14 mouse cellular contexts compared by ENCODE assay signal in the genomic region with DNA sequence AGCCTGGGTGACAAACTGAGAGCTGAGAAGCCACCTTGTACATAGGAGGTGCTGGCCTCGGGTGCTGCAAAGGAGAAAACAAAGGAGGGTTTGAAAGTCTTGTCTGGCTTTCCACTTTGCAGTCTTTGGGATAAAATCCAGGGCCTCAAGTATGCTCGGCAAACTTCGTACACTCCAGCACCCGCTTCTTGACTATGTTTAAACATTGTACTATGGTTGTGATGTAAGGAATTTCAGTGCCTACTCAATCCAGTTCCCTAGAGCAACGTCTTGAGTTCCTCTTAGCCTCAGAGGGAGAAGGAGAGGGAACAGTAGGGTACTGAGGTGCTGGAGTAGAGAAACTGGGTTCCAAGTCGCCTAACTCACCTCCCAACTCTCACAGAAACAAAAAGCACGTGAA.
"Had no signal": no experiment of that assay in that cellular context is flagged by ENCODE, and none has a peak within 500 bp of the region (broad histone marks: within the 10 kb centered on the region; RNA-seq: fewer than 3 reads in every experiment).

No protein-coding gene starts in this region.

- H3K4me1 ChIP-seq: liver, embryonic 12.5 days; megakaryocyte, embryonic 14.5 days; midbrain, embryonic 13.5 days; midbrain, embryonic 15.5 days; neural tube, embryonic 12.5 days; stomach, embryonic 15.5 days had no signal

- H3K36me3 ChIP-seq: liver, embryonic 12.5 days; midbrain, embryonic 13.5 days; midbrain, embryonic 15.5 days; neural tube, embryonic 12.5 days; stomach, embryonic 15.5 days had no signal

- ATAC-seq: liver, embryonic 12.5 days; midbrain, embryonic 13.5 days; midbrain, embryonic 15.5 days had no signal

- DNase-seq: right cerebral cortex, postnatal 14 days; thymus, adult 18-20 months; thymus, postnatal 14 days; thymus, postnatal 36 days had no signal

- H3K9me3 ChIP-seq: liver, embryonic 12.5 days; midbrain, embryonic 13.5 days; midbrain, embryonic 15.5 days; neural tube, embryonic 12.5 days; stomach, embryonic 15.5 days had no signal

- H3K9ac ChIP-seq: liver, embryonic 12.5 days; liver, embryonic 14.5 days; midbrain, embryonic 13.5 days; midbrain, embryonic 15.5 days; neural tube, embryonic 12.5 days; stomach, embryonic 15.5 days had no signal

- H3K4me2 ChIP-seq: liver, embryonic 12.5 days; midbrain, embryonic 11.5 days; midbrain, embryonic 13.5 days; midbrain, embryonic 15.5 days; neural tube, embryonic 12.5 days; stomach, embryonic 15.5 days had no signal

- H3K27ac ChIP-seq: liver, embryonic 12.5 days; liver, embryonic 14.5 days; macrophage; midbrain, embryonic 13.5 days; midbrain, embryonic 15.5 days; neural tube, embryonic 12.5 days; stomach, embryonic 15.5 days; stomach, postnatal 0 days had no signal

- H3K27me3 ChIP-seq: liver, embryonic 12.5 days; megakaryocyte, embryonic 14.5 days; midbrain, embryonic 13.5 days; midbrain, embryonic 15.5 days; neural tube, embryonic 12.5 days; stomach, embryonic 15.5 days had no signal

- H3K4me3 ChIP-seq: liver, embryonic 12.5 days; megakaryocyte, embryonic 14.5 days; midbrain, embryonic 13.5 days; midbrain, embryonic 15.5 days; neural tube, embryonic 12.5 days; stomach, embryonic 15.5 days had no signal
